Mouse (Mus musculus) testis, adult 2 months (tissue): Measurements from ENCODE around the gene Scyl1. TPM values are rescaled to one million over a fixed set of nuclear protein-coding genes. Genes with fewer than 3 reads are reported as not detected.

Experiments used
- H3K27ac ChIP-seq: fragments of 200-500 bp; 2 replicates; pipeline ENCODE4 v1.5.1; 2012; ENCODE audit warnings: low read depth, low read length; ENCODE audit not compliant: control insufficient read depth, insufficient read depth
- H3K27me3 ChIP-seq: fragments of 200-500 bp; 2 replicates; pipeline ENCODE4 v1.6.1; 2012; ENCODE audit warnings: mild to moderate bottlenecking, low read length, moderate library complexity; ENCODE audit not compliant: control insufficient read depth, insufficient read depth
- H3K36me3 ChIP-seq: fragments of 200-500 bp; 2 replicates; pipeline ENCODE4 v1.6.1; 2012; ENCODE audit warnings: mild to moderate bottlenecking, low read length; ENCODE audit not compliant: control insufficient read depth, insufficient read depth
- H3K4me1 ChIP-seq: fragments of 200-500 bp; 2 replicates; pipeline ENCODE4 v1.6.1; 2012; ENCODE audit warnings: low read length; ENCODE audit not compliant: control insufficient read depth, insufficient read depth
- H3K4me3 ChIP-seq: fragments of 200-500 bp; 2 replicates; pipeline ENCODE4 v1.5.1; 2012; ENCODE audit warnings: low read depth, mild to moderate bottlenecking, low read length, moderate library complexity, mixed read lengths; ENCODE audit not compliant: control insufficient read depth
- CTCF ChIP-seq: fragments of 200-500 bp; IDR thresholded peaks from 2 replicates; pipeline ENCODE4 v1.5.1; 2012; ENCODE audit warnings: low read depth, mild to moderate bottlenecking, inconsistent platforms, low read length, moderate library complexity; ENCODE audit not compliant: control insufficient read depth, insufficient read depth, insufficient replicate concordance
- POLR2A ChIP-seq: fragments of 200-500 bp; IDR thresholded peaks from 2 replicates; pipeline ENCODE4 v1.6.1; 2012; ENCODE audit warnings: low read depth, mild to moderate bottlenecking, inconsistent platforms, low read length, moderate library complexity; ENCODE audit not compliant: control insufficient read depth
- polyA plus RNA-seq: library from polyadenylated mRNA; depleted of rRNA; stranded (reverse); fragments of >200 nt; gene quantifications from 2 replicates; pipeline ENCODE4 v1.2.3, GENCODE M21; 2012

The Scyl1 gene
- polyA plus RNA-seq, 1 experiment, result 43.1 TPM

DNA sequence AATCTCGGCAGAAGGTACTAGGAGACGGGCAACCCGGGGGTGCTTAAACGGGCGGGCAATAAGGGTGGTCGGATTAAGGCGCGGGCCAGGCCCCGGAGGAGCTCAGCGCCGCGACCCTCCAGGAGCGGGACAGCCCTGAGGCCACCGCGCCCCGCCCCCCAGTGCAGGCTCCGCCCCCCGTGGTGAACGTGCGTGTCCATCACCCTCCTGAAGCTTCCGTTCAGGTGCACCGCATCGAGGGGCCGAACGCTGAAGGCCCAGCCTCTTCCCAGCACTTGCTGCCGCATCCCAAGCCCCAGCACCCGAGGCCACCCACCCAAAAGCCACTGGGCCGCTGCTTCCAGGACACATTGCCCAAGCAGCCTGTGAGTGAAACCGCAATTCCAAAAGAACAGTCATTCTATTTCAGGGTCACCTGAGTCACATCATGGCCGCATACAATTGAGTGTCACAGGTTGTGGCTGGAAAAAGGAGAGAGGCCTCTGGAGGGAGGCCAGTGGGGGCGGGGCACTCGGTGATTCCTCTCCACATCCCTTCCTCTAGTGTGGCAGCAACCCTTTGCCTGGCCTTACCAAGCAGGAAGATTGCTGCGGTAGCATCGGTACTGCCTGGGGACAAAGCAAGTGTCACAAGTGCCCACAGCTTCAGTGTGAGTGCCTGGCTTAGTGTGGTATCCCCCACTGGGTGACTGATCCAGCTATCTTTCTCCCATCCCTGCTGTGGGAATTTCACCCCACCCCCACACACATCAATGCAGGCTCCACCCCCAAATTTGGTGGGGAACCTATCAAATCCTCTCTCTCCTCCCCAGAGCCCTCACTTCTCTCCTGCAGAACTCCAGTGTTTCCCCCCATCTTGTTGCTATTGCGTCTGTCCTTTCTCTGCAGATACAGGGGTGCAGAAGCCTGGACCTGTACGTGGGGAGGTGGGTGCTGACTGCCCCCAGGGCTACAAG lies 25.2 kb downstream of the Scyl1 start:
- Histone ChIP-seq H3K36me3 (no peaks in the 10 kb centered on the region), H3K27ac (no peak overlapping the region), H3K27me3 (no peaks in the 10 kb centered on the region), H3K4me3 (no peak overlapping the region; the same call in 1 of the 2 replicates), H3K4me1 (peaks cover 27% of the 10 kb centered on the region)
- TF ChIP-seq POLR2A, result no peak
- TF ChIP-seq CTCF, result no peak

GRCm38 (mm10) chr19:5743576-5743975 lies 27.6 kb downstream of the Scyl1 start:
- Histone ChIP-seq H3K36me3 (no peaks in the 10 kb centered on the region), H3K4me1 (peaks cover 40% of the 10 kb centered on the region), H3K27ac (no peak overlapping the region), H3K27me3 (no peaks in the 10 kb centered on the region), H3K4me3 (no peak overlapping the region)
- TF ChIP-seq POLR2A (no peak), CTCF (no peak)

GRCm38 (mm10) chr19:5742241-5742641 lies 29.0 kb downstream of the Scyl1 start:
- Histone ChIP-seq H3K36me3 (no peaks in the 10 kb centered on the region), H3K27ac (no peak overlapping the region), H3K4me3 (peak overlapping the region; percentile 67), H3K27me3 (no peaks in the 10 kb centered on the region), H3K4me1 (peaks cover 40% of the 10 kb centered on the region)
- TF ChIP-seq CTCF, result no peak
- no peak for TF ChIP-seq POLR2A

- TF ChIP-seq POLR2A, result no peak
- TF ChIP-seq CTCF, result no peak
- Histone ChIP-seq H3K27me3 (no peaks in the 10 kb centered on the region), H3K27ac (peak overlapping the region; percentile 55; the same call in 1 of the 2 replicates), H3K36me3 (no peaks in the 10 kb centered on the region), H3K4me1 (peaks cover 40% of the 10 kb centered on the region), H3K4me3 (peak overlapping the region; percentile 67)
These were observed 29.5 kb downstream of the Scyl1 start for GRCm38 (mm10) chr19:5741641-5742240.

GRCm38 (mm10) chr19:5740320-5741317 lies 30.6 kb downstream of the Scyl1 start, which contains the start of gene Ltbp3:
Ltbp3 (plus strand) TSS chr19:5740904.
- Histone ChIP-seq H3K36me3 (no peaks in the 10 kb centered on the region), H3K4me1 (peaks cover 36% of the 10 kb centered on the region), H3K27ac (peak within 1 kb of the TSS; percentile 55; the same call in 1 of the 2 replicates), H3K4me3 (peak within 1 kb of the TSS; percentile 67), H3K27me3 (no peaks in the 10 kb centered on the region)
- TF ChIP-seq CTCF (no peak), POLR2A (no peak)

- TF ChIP-seq CTCF, result no peak
- no peak for TF ChIP-seq POLR2A
- H3K27me3 ChIP-seq, result no peaks in the 10 kb centered on the region
- H3K4me1 ChIP-seq, result peaks cover 32% of the 10 kb centered on the region
- no peak overlapping the region for H3K4me3 ChIP-seq
- no peak overlapping the region for H3K27ac ChIP-seq
- no peaks in the 10 kb centered on the region for H3K36me3 ChIP-seq
These were observed 31.8 kb downstream of the Scyl1 start for GRCm38 (mm10) chr19:5739446-5739845.
